Mouse (Mus musculus) cerebellum, postnatal 14 days (tissue): ENCODE results near the gene Plk2.
A peak's percentile ranks its signal among the peaks of the same experiment; 100 is the strongest.

Experiments used
- DNase-seq, 2 experiments: peaks; one replicate each; pipeline ENCODE4 v3.0.0; 2021; ENCODE audit warnings: mixed read lengths in 2 of 2

Gene Plk2

GRCm38 (mm10) chr13:110412572-110413209 is 17.8 kb downstream of the Plk2 start:
- DNase-seq: peak; percentile 40 to 73

- no peak for DNase-seq
Observed at GRCm38 (mm10) chr13:110418656-110419055, 23.8 kb downstream of the Plk2 start.

- DNase-seq: no peak
Observed at GRCm38 (mm10) chr13:110419640-110420039, 24.8 kb downstream of the Plk2 start.

DNA sequence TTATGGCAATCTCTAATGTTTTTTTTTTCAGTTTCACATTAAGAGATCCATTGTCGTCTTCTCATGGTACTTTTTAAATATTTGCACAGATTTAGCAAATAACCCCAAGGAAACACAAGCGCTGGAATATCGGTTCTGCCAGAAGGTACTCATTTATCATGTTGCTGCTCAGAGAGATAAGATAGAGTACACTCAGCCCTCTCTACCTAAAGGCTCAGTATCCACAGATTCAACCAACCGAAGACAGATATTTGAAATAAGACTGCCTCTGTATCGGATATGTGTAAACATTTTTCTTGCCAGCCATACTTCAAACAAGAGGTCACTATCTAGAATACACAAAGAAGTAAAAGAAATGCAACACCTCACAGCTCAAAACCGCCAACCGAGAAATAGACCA is 27.6 kb downstream of the Plk2 start:
- DNase-seq: no peak

DNA sequence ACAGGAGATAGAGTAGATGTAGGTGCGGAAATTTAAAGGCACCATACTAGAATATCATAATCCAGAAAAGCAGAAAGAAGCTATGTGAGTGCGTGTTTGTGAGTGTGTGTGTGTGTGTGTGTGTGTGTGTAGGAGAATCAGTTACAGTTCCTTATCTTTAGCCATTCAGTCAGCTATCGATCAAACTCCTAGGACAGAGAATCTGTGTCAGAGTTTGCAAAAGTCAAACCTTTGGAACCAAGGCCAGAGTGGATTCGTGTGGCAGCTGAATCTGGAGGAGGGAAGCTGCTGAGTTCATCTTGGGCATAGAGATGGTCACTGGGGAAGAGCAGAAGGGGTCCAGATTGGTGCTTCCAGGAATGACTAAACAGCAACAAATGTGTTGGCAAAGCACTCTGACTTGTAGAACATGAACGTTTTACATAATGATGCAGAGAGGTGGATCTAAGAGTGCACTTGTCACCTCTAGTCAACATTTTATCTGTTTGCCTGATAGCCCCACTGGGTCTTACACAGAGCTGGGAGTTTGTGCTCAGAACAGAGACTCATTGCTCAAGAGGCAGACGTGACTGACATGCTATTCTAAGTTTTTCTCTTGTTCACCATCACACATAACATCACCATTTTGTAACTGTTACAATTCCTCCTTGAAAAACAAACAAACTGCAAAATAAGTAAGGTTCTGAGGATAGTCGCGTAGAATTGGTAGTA is 30.8 kb downstream of the Plk2 start:
- no peak for DNase-seq

DNA sequence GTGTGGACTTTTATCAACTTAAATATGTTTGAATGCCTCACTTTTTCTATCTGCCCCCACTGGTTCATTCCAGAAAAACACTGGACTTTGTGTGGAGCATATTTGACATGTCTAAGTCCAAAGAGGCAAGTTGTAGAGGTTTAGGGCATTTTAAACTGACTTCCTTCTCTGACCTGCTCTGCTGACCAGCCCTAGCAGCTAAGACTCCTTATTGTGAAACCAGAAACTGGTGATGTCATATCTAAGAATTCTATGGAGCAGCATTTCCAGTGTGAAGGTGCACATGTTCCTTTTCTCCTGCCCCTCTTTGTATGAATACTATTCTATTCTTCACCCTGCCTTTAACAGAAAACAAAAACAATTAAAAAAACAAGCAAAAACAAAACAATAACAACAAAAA is 36.5 kb downstream of the Plk2 start:
- no peak for DNase-seq

DNA sequence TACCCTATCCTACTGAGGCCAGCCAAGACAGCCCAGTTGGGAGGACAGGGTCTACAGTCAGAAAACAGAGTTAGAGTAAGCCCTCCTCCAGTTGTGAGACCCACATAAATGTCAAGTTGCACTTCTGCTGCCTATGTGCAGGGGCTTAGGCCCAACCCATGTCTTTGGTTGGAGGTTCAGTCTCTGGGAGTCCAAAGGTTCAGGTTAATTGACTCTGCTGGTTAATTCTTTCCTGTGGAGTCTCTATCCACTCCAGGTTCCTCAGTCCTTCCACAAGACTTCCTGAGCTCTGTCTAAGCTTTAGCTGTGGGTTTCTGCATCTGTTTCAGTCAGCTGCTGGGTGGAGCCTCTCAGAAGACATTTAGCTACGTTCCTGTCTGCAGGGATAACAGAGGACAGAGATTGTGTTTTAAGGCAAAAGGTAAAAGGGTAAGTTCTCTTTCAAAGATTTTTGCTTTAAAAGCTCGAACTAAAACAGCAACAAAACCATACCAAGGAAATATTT is 37.3 kb downstream of the Plk2 start:
- no peak for DNase-seq

- DNase-seq: no peak
Observed at GRCm38 (mm10) chr13:110432613-110433012, 37.8 kb downstream of the Plk2 start.

DNA sequence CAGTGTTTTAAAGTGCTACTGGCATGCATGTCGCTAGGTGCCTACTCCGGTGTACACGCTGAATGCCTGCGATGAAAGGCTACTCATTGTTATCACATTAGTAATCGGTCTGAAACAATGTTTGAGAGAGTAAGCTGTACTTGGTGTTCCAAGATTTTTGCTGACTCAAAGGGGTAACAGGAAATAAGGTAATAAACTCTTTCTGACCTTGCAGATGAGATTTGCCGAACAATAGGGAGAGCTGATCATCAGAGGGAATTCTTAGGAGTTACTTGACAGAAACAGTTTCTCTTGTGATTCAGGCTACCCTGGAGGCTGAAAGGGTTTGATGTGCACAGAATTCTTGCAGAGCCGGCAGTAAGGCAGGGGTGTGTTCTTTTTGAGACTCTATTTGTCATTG is 41.8 kb downstream of the Plk2 start:
- no peak for DNase-seq

- peak; percentile 39 to 54 for DNase-seq
Observed at GRCm38 (mm10) chr13:110438624-110439023, 43.8 kb downstream of the Plk2 start.

- DNase-seq: no peak
Observed at GRCm38 (mm10) chr13:110444335-110444734, 49.5 kb downstream of the Plk2 start.

GRCm38 (mm10) chr13:110444894-110445293 is 50.0 kb downstream of the Plk2 start:
- DNase-seq: peak in 1 of 2 experiments; percentile 11

DNA sequence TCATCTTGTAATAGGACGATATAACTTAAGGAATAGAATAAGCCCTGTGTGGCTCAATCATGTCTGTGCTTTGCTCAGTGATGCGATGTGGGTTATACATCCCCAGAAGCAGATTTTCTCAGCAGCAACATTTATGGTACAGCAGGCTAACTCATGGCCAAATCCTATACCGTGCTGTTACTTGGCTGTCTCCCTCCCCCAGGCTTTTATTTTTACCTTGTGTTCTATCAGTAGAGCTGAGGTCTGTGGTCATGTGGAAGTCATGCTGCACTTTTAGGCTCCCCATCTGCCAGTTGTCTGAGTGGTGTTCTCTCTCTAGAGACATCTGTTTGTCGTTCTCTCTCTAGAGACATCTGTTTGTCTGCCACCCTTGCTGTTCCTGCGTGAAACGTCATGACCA is 51.6 kb downstream of the Plk2 start:
- DNase-seq: no peak

- DNase-seq: no peak
Observed at GRCm38 (mm10) chr13:110450056-110450455, 55.2 kb downstream of the Plk2 start.
